Mouse (Mus musculus) gastrocnemius, postnatal 36 days (tissue): ENCODE data around the gene Ptprs. TPM values are rescaled to one million over a fixed set of nuclear protein-coding genes. Genes with fewer than 3 reads are reported as not detected.

ENCODE experiments used
- DNase-seq, 2 experiments: peaks; one replicate each; pipeline ENCODE4 v3.0.0; 2022
- intact Hi-C: fragments of 180-260 bp; cut with DNase I; formaldehyde crosslinking; loops from one replicate; pipeline ENCODE4 v1.15.1; 2025
- total RNA-seq, 2 experiments: library from RNA; stranded (reverse); gene quantifications; 2 replicates each; pipeline ENCODE4 v1.2.3; 2021

The Ptprs gene
- total RNA-seq, 2 experiments from 2014 or later = 35.0 to 45.6 TPM

DNA sequence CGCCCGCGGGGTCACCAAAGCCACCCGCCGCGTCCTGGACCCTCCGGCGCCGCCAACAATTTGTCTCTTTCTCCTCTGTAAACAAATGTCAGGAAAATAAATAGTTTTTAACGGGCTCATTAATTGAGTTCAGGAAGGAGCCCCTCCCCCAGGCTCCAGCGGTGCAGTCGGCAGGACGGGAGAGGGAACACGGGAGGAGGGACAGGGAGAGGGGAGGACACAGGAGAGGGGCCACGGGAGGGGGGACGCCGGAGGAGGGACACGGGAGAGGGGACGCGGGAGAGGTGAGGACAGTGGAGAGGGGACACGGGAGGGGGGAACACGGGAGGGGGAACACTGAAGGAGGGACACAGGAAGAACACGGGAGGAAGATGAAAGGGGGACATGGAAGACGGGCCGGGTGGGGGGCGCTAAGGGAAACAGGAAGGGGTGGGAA, 6.3 kb downstream of the Ptprs start:
- DNase-seq = no peak
- intact Hi-C loops = loop anchor here (2.0 kb wide), 1 partner anchor 41 kb away; no protein-coding TSS in a partner anchor

DNA sequence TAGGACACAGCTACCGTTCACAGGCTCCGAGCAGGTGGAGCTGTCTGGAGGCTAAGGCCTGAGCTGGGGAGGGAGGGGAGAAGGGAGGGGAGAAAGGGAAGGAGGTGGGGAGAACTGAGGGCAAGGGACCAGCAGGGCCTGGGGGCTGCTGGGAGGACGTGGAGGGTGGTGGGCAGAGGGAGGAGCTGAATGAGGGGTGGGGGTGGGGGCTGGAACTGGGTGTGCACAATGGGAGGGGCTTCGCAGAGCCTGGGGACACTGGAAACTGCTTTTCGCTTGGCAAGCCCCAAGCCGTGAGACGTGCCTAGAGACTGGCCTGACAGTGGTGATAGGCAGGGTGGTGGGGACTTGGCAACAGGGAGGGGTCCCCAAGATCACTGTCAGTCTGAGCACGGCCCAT, 7.0 kb downstream of the Ptprs start:
- intact Hi-C loops = no loop called here
- DNase-seq = no peak

DNA sequence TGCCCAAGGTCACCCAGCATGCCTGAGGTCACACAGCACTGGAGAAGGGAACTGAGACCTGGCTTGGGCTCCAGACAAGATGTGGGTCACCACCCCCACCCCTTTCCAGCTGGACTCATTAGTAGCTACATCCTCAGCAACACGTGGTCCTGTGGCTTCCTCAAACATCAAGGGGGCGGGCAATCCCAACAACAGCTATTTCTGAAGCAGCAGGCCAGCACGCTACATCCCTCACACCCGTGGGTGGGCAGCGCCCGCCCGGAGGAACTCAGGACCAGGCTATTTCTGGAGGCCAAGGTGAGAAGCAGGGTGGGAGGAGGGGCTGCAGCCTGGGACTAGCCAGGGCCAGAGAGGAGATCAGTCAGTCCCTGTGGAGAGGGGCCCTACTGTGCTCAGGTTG, 7.4 kb downstream of the Ptprs start:
- DNase-seq = no peak
- intact Hi-C loops = no loop called here

GRCm38 (mm10) chr17:56468380-56468779, 7.9 kb downstream of the Ptprs start:
- no peak for DNase-seq
- intact Hi-C loops = no loop called here

DNA sequence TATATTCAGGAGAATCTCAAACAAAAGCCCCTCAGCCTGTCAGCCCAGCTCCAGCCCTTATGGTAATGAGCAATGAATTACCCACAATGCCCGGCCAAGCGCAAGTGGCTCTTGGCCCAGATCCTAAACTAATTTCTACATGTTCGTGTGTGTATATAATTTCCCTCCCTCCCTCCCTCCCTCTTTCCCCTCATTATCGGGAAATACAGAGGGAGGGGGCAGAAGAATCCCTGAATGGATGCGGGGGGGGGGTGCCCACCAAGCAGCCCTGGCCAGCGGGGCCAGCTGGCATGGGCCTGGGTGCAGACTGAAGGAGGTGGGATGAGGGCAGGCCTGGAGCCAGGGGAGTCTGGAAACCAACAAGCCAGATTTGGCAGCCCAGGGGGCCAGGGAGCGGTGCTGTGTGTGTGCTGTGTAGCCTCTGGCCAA, 8.8 kb downstream of the Ptprs start:
- intact Hi-C loops = no loop called here
- no peak for DNase-seq

DNA sequence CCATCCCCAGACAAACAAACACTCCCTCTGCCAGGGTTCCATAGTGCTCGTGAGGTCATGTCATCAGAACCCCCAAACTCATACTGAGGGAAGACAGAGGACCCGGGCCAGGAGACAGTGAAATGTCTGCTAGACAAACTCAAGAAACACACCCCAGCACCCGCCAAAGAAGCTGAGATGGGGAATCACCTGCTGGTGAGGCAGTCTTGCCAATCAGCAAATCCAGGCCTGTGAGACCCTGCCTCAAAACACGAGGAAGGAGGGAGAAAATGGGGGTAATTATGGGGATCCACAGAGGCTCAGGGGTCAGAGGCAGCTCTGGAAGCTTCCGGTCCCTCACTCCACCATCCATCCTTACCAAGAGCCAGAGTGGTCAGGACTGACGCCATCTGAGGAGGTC, 9.5 kb downstream of the Ptprs start:
- no peak for DNase-seq
- intact Hi-C loops = no loop called here

DNA sequence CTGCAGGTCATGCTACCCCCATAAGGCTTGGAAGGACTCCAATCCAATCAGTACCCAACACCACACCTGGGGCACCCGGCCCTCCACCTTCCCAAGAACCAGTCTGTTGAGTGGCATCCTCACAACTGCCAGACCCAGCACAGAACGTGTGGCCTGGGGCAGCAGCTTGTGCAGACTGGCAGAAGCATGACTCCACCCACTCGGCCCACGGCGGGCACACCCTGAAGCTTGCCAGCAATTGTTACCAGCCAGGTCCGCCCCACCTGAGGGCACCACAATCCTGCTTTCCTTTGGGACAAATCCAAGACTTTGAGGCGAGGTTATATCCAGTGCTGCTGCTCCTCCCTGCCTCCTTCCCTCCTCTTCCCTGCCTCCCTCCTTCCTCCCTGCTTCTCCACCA, 11.5 kb downstream of the Ptprs start:
- intact Hi-C loops = no loop called here

DNA sequence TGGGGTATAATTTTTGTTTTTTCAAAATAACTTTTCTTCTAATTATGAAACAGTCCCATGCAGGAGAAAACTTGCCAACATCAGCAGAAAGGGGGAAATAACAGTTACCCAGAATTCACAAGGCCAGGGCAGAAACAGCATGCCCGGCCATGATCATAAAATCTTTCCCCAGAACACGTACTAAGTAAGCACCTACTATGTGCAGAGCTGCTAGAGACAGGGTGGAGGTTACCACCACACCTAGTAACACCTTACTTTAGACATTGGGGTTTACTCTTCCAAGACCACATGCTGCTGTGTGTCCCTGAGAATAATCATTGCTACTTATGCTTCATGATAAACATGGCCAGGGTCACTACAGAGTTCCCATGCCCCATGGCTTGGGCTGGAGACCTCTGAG, 11.9 kb downstream of the Ptprs start:
- intact Hi-C loops = no loop called here
- no peak for DNase-seq

More for the DNA sequence above, 11.5 kb downstream of the Ptprs start:
- no peak for DNase-seq

GRCm38 (mm10) chr17:56463500-56463899, 12.8 kb downstream of the Ptprs start:
- DNase-seq = no peak
- intact Hi-C loops = no loop called here

- intact Hi-C loops = no loop called here
- peak in 1 of 2 experiments; percentile 41 for DNase-seq
Measured at GRCm38 (mm10) chr17:56462835-56463455, 13.3 kb downstream of the Ptprs start.

DNA sequence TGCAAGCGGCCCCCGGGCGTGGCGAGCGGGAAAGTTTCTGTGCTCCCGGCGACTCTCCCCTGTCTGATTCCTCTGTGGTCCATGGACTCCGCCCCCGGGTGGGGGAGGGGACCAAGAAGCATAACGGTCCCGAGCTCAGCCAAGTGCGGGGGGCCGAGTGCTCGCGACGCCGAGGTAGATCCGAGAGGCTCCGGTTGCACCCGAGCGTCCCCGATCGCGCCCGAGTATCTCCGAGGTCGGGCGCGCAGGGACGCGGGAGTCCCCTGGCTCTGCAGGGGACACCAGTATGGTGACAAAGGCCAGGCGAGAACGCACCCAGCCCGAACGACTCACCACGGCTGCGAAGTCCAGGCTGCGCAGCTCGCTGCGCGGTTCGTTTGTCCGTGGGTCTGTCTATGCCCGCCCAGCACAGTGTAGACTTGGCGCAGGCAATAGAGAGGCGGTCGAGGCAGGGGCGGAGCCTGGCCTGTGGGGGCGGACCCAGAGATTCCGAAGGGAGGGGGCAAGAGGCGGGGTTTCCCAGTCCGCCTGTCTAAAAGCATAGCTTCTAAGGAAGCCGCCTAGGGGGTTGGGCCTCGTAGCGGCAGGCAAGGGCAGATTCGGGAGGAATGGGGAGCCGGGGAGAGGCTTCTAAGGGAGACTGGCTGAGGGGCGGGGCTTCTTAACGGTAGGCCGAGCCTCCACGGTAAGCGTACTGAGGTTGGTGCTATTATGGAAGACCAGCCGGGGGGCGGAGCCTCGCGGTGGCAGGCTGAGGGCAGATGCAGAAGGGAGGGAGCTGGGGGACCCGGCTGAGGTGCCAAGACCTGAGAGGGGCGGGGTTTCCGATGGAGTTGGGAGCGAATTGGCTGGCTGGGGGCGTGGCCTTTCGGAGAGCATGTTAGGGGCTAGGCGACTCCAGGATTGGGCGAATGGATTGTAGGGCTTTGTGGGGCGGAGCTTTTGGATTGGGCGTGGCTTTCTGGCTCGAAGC, 14.2 kb downstream of the Ptprs start:
- DNase-seq = peak; percentile 98 to 99
- intact Hi-C loops = no loop called here

DNA sequence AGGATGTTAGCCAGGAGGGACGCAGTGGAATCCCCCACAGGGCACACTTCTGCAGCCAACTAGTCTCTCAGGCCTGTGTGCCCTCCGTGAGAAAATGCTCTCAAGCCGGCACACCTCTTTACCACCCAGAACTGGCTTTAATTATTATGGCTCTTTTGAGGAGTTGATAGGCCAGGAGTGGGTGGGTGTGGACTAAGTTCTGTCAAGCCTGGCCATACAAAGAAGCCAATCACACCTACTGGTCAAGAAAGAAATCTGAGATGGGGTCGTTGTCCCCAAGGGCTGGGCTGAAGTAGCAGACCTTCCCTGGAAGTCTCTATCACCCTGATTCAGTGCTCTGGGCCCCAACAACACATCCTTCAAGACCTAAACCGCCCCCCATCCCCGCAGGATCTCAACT, 15.4 kb downstream of the Ptprs start:
- DNase-seq = no peak
- intact Hi-C loops = no loop called here

GRCm38 (mm10) chr17:56457442-56457841, 18.8 kb downstream of the Ptprs start:
- no peak for DNase-seq
- intact Hi-C loops = no loop called here

- intact Hi-C loops = no loop called here
Measured at GRCm38 (mm10) chr17:56456353-56456752, 19.9 kb downstream of the Ptprs start.

DNA sequence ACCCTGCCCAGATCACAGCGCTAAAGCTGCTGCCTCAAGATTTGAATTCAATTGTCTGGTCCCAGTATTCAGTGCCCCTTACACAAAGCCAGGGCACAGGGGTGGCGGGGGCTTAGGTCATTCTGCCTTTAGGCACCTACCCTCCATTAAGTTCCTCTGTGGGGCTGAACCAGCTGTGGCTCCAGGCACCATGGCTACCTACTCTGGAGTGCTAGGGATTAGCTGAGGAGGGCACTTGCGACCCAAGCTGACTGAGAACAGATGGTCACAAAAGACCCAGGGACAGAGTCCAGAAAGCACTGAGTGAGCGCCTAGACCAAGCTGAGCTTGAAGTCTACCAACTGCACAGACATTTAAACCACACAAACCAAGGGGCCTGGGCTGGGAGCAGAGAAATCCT, 22.6 kb downstream of the Ptprs start:
- DNase-seq = no peak
- intact Hi-C loops = no loop called here

More at GRCm38 (mm10) chr17:56456353-56456752, 19.9 kb downstream of the Ptprs start:
- no peak for DNase-seq

- DNase-seq = peak in 1 of 2 experiments; percentile 50
- intact Hi-C loops = no loop called here
Measured at GRCm38 (mm10) chr17:56453251-56453650, 23.0 kb downstream of the Ptprs start.

DNA sequence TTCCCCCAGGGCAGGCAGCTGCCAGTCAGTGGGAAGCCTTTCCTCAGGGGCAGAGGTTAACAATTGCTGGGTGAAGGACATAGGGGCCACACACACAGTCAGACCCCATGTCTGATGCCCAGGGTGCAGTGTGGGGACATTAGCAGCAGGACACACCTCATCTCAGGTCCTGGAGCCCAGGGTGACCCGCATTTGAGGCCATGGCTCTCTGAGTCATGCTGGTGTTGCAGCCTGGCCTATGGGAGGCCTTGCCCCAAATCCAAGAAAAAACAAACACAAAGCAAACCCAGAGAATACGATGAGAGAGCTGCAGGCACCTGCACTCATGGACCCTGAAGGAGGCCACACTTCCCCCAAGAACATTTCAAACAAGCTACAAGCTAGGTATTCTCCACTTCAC, 28.6 kb downstream of the Ptprs start:
- intact Hi-C loops = no loop called here
- DNase-seq = no peak

GRCm38 (mm10) chr17:56445397-56445796, 30.9 kb downstream of the Ptprs start:
- DNase-seq = no peak
- intact Hi-C loops = loop anchor here (1.0 kb wide), 1 partner anchor 19 kb away; no protein-coding TSS in a partner anchor

DNA sequence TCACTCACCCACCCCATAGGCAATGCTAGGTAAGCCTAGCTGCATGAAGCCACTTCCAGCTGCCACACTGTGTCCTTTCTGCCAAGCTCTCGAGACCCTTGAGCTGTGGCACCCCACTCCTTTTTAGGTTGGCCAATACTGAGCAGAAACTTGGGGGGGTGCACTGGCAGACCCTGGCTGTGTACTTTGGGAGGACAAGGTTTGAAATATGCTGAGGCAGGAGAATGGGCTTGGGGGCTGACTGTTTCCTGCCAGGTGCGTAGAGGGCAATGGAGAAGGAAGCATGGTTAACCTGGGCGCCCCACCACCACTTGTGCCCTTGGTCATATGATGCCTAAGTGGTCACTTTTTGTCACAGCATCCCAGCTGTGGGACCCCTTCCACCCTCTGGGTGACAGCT, 31.5 kb downstream of the Ptprs start:
- no peak for DNase-seq
- intact Hi-C loops = loop anchor here (1.0 kb wide), 1 partner anchor 18 kb away; no protein-coding TSS in a partner anchor

GRCm38 (mm10) chr17:56443341-56443795, 32.9 kb downstream of the Ptprs start:
- no peak for DNase-seq
- intact Hi-C loops = no loop called here

DNA sequence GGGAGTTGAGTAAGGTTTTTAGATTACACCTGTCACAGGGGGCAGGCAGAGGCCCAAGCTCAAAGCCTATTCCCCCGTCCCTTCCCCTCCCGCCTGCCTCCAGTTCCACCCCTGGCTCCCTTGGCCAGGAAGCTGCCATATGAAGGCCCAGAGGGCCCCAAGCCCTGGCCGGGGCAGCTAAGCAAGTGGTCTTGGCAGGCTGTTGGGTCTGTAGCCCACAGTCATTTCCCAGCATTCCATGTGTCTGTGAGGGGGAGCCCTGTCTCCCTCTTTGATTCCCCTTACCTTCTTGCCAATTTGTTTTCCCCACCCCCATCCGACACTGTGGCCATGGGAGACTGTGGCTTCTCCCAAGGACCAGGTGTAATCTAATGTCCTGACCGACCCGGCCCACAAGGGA, 34.0 kb downstream of the Ptprs start:
- no peak for DNase-seq

More for the DNA sequence above, 34.0 kb downstream of the Ptprs start:
- intact Hi-C loops = no loop called here
